Mouse (Mus musculus) stomach, postnatal 0 days (tissue): ENCODE results near the gene Mrto4.

Experiments
- CTCF ChIP-seq: IDR thresholded peaks from 2 replicates; pipeline ENCODE4 v1.5.1; 2016; ENCODE audit warnings: antibody characterized with exemption, low read depth, mild to moderate bottlenecking, moderate library complexity
- EP300 ChIP-seq: optimal IDR thresholded peaks from 2 replicates; pipeline ENCODE3; 2016; ENCODE audit warnings: antibody characterized with exemption

DNA sequence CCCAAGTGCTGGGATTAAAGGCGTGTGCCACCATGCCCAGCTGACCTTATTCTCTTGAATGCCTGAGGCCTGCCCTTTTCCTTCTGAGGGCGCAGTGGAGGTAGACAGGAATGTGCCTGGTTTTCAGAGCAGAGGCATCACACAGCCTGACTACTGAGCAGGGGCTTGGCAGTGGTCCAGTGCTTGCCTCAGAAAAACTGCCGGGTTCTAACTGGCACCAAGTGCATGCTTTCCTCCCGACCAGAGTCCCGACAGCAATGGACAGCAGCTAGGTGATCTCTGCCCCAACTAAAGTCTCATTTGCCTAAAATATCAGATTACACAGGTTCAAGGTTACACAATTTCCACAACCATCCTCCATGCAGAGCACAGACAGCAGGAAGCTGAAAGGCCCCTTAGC is 8.7 kb downstream of the Mrto4 start:
- TF ChIP-seq CTCF, result no peak
- TF ChIP-seq EP300, result no peak
